Mouse (Mus musculus): ENCODE measurements around the gene Ptprd. TPM values are rescaled to one million over a fixed set of nuclear protein-coding genes. Genes with fewer than 3 reads are reported as not detected.
"Not testable (repeated sequence)": the region's sequence is repeated elsewhere in the genome, so short reads cannot be mapped to it uniquely, and the experiment has no call there.

The Ptprd gene
- polyA plus RNA-seq, 1 experiment from 2014 or later: 6.3 TPM

DNA sequence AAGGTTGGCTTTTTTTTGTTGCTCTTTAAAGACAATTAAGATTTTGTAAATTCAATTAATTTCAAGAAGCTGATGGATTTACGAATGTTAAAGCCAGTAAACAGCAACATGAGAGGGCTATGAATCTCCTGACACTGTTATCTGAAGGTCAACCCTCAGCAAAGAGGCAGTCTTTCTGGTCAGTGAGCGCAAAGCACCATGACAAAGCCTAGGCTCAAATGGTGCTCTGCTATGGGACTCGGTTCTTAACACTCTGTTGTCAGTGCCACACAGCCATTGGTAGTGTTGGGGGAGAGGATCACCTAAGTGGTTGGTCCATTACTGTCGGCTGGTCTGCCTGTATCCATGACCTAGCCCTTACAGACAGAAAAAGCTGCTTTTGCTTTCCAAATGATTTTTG lies 1767.0 kb downstream of the Ptprd start:
- Histone ChIP-seq H3K4me2 (ENCODE audit: low read depth, low read length) (no peak overlapping the region), H3K9me3 (replicated peaks; ENCODE audit: control insufficient read depth, low read length) (no peaks in the 10 kb centered on the region), H3K4me1 (ENCODE audit: control insufficient read depth, low read depth, low read length) (no peaks in the 10 kb centered on the region), H3K36me3 (ENCODE audit: control insufficient read depth, insufficient read depth) (no peaks in the 10 kb centered on the region), H3K4me3 (ENCODE audit: low read depth, low read length) (no peak overlapping the region), H3K27ac (ENCODE audit: low read length) (no peak overlapping the region), H3K27me3 (ENCODE audit: control insufficient read depth, insufficient read depth, low read depth, low read length) (peaks cover 13% of the 10 kb centered on the region), H3K9ac (ENCODE audit: low read depth, low read length) (no peak overlapping the region)
- WGBS (ENCODE audit: insufficient replicate concordance): 62% methylated on average over 4 of the region's 4 CpGs
- no peak for ATAC-seq (ENCODE audit: low read depth)

- H3K36me3 ChIP-seq (ENCODE audit: control insufficient read depth, insufficient read depth): no peaks in the 10 kb centered on the region
- no peaks in the 10 kb centered on the region for H3K9me3 ChIP-seq (replicated peaks; ENCODE audit: control insufficient read depth, low read length)
- WGBS (ENCODE audit: insufficient replicate concordance): 57% methylated on average over 4 of the region's 4 CpGs
- no peak overlapping the region for H3K4me3 ChIP-seq (ENCODE audit: low read depth, low read length)
- no peak overlapping the region for H3K9ac ChIP-seq (ENCODE audit: low read depth, low read length)
- ATAC-seq (ENCODE audit: low read depth): no peak
- no peaks in the 10 kb centered on the region for H3K4me1 ChIP-seq (ENCODE audit: control insufficient read depth, low read depth, low read length)
- H3K27me3 ChIP-seq (ENCODE audit: control insufficient read depth, insufficient read depth, low read depth, low read length): peaks cover 2% of the 10 kb centered on the region; the same call in 1 of the 2 replicates
- H3K4me2 ChIP-seq (ENCODE audit: low read depth, low read length): no peak overlapping the region
- H3K27ac ChIP-seq (ENCODE audit: low read length): no peak overlapping the region
Observed at GRCm38 (mm10) chr4:76443553-76443952, 1768.2 kb downstream of the Ptprd start.

- no peaks in the 10 kb centered on the region for H3K36me3 ChIP-seq (ENCODE audit: control insufficient read depth, insufficient read depth)
- H3K27ac ChIP-seq (ENCODE audit: low read length): no peak overlapping the region
- no peak overlapping the region for H3K9ac ChIP-seq (ENCODE audit: low read depth, low read length)
- H3K4me2 ChIP-seq (ENCODE audit: low read depth, low read length): no peak overlapping the region
- no peaks in the 10 kb centered on the region for H3K9me3 ChIP-seq (replicated peaks; ENCODE audit: control insufficient read depth, low read length)
- H3K27me3 ChIP-seq (ENCODE audit: control insufficient read depth, insufficient read depth, low read depth, low read length): no peaks in the 10 kb centered on the region
- ATAC-seq (ENCODE audit: low read depth): peak; percentile 43; the same call in 1 of the 2 replicates
- H3K4me1 ChIP-seq (ENCODE audit: control insufficient read depth, low read depth, low read length): no peaks in the 10 kb centered on the region
- peak overlapping the region; percentile 19; the same call in 1 of the 2 replicates for H3K4me3 ChIP-seq (ENCODE audit: low read depth, low read length)
- WGBS (ENCODE audit: insufficient replicate concordance): 40% methylated on average over 6 of the region's 6 CpGs
Observed at GRCm38 (mm10) chr4:76440791-76441364, 1770.9 kb downstream of the Ptprd start.

DNA sequence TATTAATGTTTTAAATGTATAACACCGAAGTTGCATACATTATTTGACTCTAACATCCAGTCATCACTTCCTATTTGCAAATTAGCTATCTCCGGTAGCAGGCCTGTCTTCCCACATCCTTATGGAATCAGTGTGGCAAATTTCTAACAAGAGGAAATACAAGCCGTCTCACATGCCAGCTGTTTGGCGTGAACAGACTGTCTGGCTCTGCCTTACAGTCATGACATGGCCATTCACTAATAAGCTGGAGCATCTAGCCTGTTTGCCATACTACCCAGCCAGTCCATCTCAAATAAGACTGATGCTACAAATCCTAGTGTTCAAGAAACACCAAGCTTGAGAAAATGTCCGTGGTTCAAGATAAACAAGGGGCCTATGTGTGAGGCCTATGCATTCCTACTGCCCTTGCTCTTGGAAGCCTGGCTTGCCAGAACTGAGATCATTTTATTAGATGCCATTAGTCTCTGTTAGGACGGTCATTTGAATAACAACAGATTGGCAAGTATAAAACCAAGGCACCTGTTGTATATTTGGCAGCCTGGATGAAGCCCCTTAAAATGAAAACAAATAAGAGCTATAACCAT lies 1773.2 kb downstream of the Ptprd start:
- no peak overlapping the region for H3K4me3 ChIP-seq (ENCODE audit: low read depth, low read length)
- H3K9ac ChIP-seq (ENCODE audit: low read depth, low read length): no peak overlapping the region
- no peaks in the 10 kb centered on the region for H3K9me3 ChIP-seq (replicated peaks; ENCODE audit: control insufficient read depth, low read length)
- no peak overlapping the region for H3K4me2 ChIP-seq (ENCODE audit: low read depth, low read length)
- H3K36me3 ChIP-seq (ENCODE audit: control insufficient read depth, insufficient read depth): no peaks in the 10 kb centered on the region
- WGBS (ENCODE audit: insufficient replicate concordance): 57% methylated on average over 6 of the region's 6 CpGs
- no peak overlapping the region for H3K27ac ChIP-seq (ENCODE audit: low read length)
- no peaks in the 10 kb centered on the region for H3K4me1 ChIP-seq (ENCODE audit: control insufficient read depth, low read depth, low read length)
- ATAC-seq (ENCODE audit: low read depth): no peak
- H3K27me3 ChIP-seq (ENCODE audit: control insufficient read depth, insufficient read depth, low read depth, low read length): no peaks in the 10 kb centered on the region

DNA sequence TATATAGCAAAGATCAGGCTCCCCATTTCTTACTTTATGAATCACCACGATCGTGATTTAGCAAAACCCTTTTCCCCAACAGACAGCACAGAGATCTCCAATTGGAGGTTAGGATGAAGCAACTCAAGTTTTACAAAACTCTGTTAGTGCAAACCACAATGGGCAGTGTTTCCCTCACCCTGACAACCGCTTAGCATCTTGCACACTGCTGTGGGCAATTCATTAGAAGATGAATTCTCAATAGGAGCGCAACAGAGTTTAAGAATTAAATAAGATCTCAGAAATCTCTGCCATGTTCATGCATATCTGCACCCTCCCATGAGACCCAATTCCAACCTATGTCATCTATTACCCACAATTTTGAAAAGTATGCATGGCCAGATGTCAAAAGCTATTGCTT lies 1773.7 kb downstream of the Ptprd start:
- no peak overlapping the region for H3K9ac ChIP-seq (ENCODE audit: low read depth, low read length)
- H3K36me3 ChIP-seq (ENCODE audit: control insufficient read depth, insufficient read depth): no peaks in the 10 kb centered on the region
- H3K4me3 ChIP-seq (ENCODE audit: low read depth, low read length): no peak overlapping the region
- H3K9me3 ChIP-seq (replicated peaks; ENCODE audit: control insufficient read depth, low read length): no peaks in the 10 kb centered on the region
- H3K27me3 ChIP-seq (ENCODE audit: control insufficient read depth, insufficient read depth, low read depth, low read length): no peaks in the 10 kb centered on the region
- 67% methylated on average over 4 of the region's 4 CpGs for WGBS (ENCODE audit: insufficient replicate concordance)
- no peak overlapping the region for H3K4me2 ChIP-seq (ENCODE audit: low read depth, low read length)
- no peaks in the 10 kb centered on the region for H3K4me1 ChIP-seq (ENCODE audit: control insufficient read depth, low read depth, low read length)
- no peak for ATAC-seq (ENCODE audit: low read depth)
- H3K27ac ChIP-seq (ENCODE audit: low read length): no peak overlapping the region

DNA sequence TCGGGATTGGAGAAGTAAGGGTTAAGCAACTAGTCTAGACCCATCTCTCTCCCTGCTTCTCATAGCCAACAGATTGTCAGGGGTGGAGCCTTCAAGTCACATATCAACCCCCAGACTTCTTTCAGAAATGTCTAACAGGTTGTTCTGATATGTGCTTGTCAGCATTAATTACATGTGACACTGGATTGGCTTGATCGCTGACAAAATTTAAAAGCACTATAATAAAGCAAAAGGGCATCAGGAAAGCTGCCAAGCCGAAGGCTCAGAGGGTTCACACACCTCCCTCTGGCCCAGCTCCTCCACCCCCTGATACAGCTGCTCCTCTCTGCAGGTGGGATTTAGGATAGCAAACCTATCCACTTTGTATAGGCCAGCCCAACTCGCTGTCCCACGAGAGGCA lies 1775.8 kb downstream of the Ptprd start:
- H3K4me3 ChIP-seq (ENCODE audit: low read depth, low read length): no peak overlapping the region
- no peaks in the 10 kb centered on the region for H3K4me1 ChIP-seq (ENCODE audit: control insufficient read depth, low read depth, low read length)
- H3K36me3 ChIP-seq (ENCODE audit: control insufficient read depth, insufficient read depth): no peaks in the 10 kb centered on the region
- no peaks in the 10 kb centered on the region for H3K27me3 ChIP-seq (ENCODE audit: control insufficient read depth, insufficient read depth, low read depth, low read length)
- WGBS (ENCODE audit: insufficient replicate concordance): 57% methylated on average over 5 of the region's 5 CpGs
- H3K27ac ChIP-seq (ENCODE audit: low read length): no peak overlapping the region
- no peak overlapping the region for H3K4me2 ChIP-seq (ENCODE audit: low read depth, low read length)
- ATAC-seq (ENCODE audit: low read depth): no peak
- no peaks in the 10 kb centered on the region for H3K9me3 ChIP-seq (replicated peaks; ENCODE audit: control insufficient read depth, low read length)
- H3K9ac ChIP-seq (ENCODE audit: low read depth, low read length): no peak overlapping the region

DNA sequence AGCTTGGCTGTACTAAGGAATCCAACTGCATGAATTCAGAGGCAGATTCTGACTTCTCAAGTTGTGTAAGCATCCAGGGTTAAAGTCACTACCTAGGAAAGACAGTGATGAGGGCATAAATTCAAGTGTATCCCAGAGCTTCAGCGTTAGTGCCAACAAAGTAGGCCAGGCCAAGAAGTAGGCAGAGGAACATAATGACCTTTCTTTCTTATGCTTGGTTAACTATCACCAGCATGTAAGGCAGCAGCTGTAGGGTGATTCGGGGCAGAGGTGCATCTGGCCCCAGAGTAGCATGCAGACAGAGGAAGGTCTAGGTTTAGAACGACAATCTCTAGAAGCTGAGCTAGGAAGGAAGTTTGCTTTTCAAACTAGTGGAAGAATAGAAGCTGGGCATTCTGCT lies 1782.0 kb downstream of the Ptprd start:
- no peak overlapping the region for H3K27ac ChIP-seq (ENCODE audit: low read length)
- H3K9me3 ChIP-seq (replicated peaks; ENCODE audit: control insufficient read depth, low read length): no peaks in the 10 kb centered on the region
- no peak overlapping the region for H3K4me3 ChIP-seq (ENCODE audit: low read depth, low read length)
- no peaks in the 10 kb centered on the region for H3K4me1 ChIP-seq (ENCODE audit: control insufficient read depth, low read depth, low read length)
- H3K9ac ChIP-seq (ENCODE audit: low read depth, low read length): no peak overlapping the region
- no peak overlapping the region for H3K4me2 ChIP-seq (ENCODE audit: low read depth, low read length)
- H3K36me3 ChIP-seq (ENCODE audit: control insufficient read depth, insufficient read depth): no peaks in the 10 kb centered on the region
- H3K27me3 ChIP-seq (ENCODE audit: control insufficient read depth, insufficient read depth, low read depth, low read length): no peaks in the 10 kb centered on the region
- 55% methylated on average over 3 of the region's 3 CpGs for WGBS (ENCODE audit: insufficient replicate concordance)
- ATAC-seq (ENCODE audit: low read depth): no peak

DNA sequence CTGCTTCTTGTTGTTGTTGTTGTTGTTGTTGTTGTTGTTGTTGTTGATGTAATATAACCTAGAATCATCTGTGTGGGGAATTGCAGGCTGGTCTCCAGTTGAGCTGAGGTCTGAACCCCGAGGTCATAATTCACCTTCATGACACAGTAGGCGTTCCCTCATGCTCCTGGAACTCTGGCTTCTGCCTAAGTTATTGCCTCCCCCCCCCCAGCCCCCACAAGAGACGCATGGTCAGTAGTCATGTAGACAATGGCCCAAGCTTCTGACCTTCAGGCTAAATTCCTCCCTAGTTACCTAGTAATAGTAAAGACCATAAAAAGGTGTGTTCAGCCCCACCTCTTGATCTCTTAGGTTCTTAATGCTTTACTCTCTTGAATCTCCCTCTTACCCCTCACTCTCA lies 1784.7 kb downstream of the Ptprd start:
- H3K9me3 ChIP-seq (replicated peaks; ENCODE audit: control insufficient read depth, low read length); H3K4me3 ChIP-seq (ENCODE audit: low read depth, low read length); ATAC-seq (ENCODE audit: low read depth); H3K4me2 ChIP-seq (ENCODE audit: low read depth, low read length); H3K4me1 ChIP-seq (ENCODE audit: control insufficient read depth, low read depth, low read length); H3K27me3 ChIP-seq (ENCODE audit: control insufficient read depth, insufficient read depth, low read depth, low read length); H3K9ac ChIP-seq (ENCODE audit: low read depth, low read length); H3K27ac ChIP-seq (ENCODE audit: low read length); H3K36me3 ChIP-seq (ENCODE audit: control insufficient read depth, insufficient read depth): not testable (repeated sequence)
- WGBS (ENCODE audit: insufficient replicate concordance): 60% methylated on average over 3 of the region's 3 CpGs

DNA sequence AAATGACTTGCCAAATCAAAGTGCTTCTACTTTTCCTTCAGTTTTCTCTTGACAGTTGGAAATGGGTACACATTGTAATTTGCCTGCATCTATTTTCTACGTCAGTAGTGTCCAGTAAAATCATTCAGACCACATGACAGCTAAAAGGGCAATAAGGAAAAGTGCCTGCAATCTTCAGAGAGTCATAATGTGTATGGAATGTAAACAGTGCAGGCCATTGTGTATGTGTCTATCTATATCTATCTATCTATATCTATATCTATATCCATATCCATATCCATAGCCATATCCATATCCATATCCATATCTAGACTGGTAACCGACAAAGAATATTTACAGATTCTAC lies 1786.6 kb downstream of the Ptprd start:
- ATAC-seq (ENCODE audit: low read depth): no peak
- no peaks in the 10 kb centered on the region for H3K4me1 ChIP-seq (ENCODE audit: control insufficient read depth, low read depth, low read length)
- H3K4me3 ChIP-seq (ENCODE audit: low read depth, low read length): no peak overlapping the region
- H3K4me2 ChIP-seq (ENCODE audit: low read depth, low read length): no peak overlapping the region
- WGBS (ENCODE audit: insufficient replicate concordance): 64% methylated on average over 2 of the region's 2 CpGs
- H3K36me3 ChIP-seq (ENCODE audit: control insufficient read depth, insufficient read depth): no peaks in the 10 kb centered on the region
- no peak overlapping the region for H3K27ac ChIP-seq (ENCODE audit: low read length)
- no peaks in the 10 kb centered on the region for H3K9me3 ChIP-seq (replicated peaks; ENCODE audit: control insufficient read depth, low read length)
- H3K27me3 ChIP-seq (ENCODE audit: control insufficient read depth, insufficient read depth, low read depth, low read length): no peaks in the 10 kb centered on the region
- no peak overlapping the region for H3K9ac ChIP-seq (ENCODE audit: low read depth, low read length)

All from liver, embryonic 16.5 days (tissue).